Mouse (Mus musculus): ENCODE results near the gene Kmt5a. TPM values are rescaled to one million over a fixed set of nuclear protein-coding genes. Genes with fewer than 3 reads are reported as not detected.

The Kmt5a gene
- polyA plus RNA-seq, 1 experiment from 2014 or later: 18.0 TPM

DNA sequence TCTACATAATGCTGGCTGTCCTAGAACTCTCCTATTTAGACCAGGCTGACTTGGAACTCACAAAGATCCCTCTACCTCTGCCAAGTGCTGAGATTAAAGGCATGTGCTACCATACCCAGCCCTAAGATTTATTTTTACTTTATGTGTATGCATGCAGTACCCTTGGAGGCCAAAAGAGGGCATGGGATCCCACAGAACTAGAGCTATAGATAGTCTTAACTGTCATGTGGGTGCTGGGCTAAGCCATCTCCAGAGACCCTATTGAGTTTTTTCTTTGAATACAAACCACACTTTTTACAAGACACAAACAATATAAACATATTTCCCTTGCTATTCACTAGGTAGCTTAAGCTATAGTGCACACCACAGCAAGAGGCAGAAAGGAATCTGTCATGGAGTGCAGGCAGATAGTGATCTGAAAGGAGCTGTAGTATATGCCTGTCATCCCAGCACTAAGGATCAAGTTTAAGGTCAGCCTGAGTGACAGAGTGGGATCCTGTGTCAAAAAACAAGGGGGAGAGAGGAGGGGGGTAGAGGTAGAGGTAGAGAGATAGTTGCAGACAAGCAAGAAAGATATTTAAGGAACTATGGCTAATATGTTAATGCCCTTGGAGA lies 7.2 kb upstream of the Kmt5a start:
- ATAC-seq: peak; percentile 78
- H3K36me3 ChIP-seq (ENCODE audit: insufficient read depth, low read length): no peaks in the 10 kb centered on the region
- no peaks in the 10 kb centered on the region for H3K4me1 ChIP-seq (ENCODE audit: insufficient read depth, low read depth, low read length)
- H3K4me3 ChIP-seq (ENCODE audit: low read depth, low read length): no peak overlapping the region
- no peaks in the 10 kb centered on the region for H3K27me3 ChIP-seq (replicated peaks; ENCODE audit: insufficient read depth, low read length)
- H3K4me2 ChIP-seq (replicated peaks; ENCODE audit: low read depth, low read length): no peak overlapping the region
- H3K9me3 ChIP-seq (ENCODE audit: low read length): no peaks in the 10 kb centered on the region
- no peak overlapping the region for H3K9ac ChIP-seq (replicated peaks; ENCODE audit: low read depth)
- no peak for TF ChIP-seq EP300 (IDR thresholded peaks at IDR 0.05)
- peak; percentile 90 for TF ChIP-seq CTCF (IDR thresholded peaks at IDR 0.05)
- no peak overlapping the region for H3K27ac ChIP-seq (ENCODE audit: low read length)
- peak; percentile 69 for DNase-seq (ENCODE audit: low spot score)

- Histone ChIP-seq H3K4me2 (replicated peaks; ENCODE audit: low read depth, low read length) (no peak overlapping the region), H3K4me3 (ENCODE audit: low read depth, low read length) (no peak overlapping the region), H3K27ac (ENCODE audit: low read length) (no peak overlapping the region), H3K9ac (replicated peaks; ENCODE audit: low read depth) (no peak overlapping the region), H3K27me3 (replicated peaks; ENCODE audit: insufficient read depth, low read length) (no peaks in the 10 kb centered on the region), H3K4me1 (ENCODE audit: insufficient read depth, low read depth, low read length) (no peaks in the 10 kb centered on the region), H3K9me3 (ENCODE audit: low read length) (no peaks in the 10 kb centered on the region), H3K36me3 (ENCODE audit: insufficient read depth, low read length) (no peaks in the 10 kb centered on the region)
- DNase-seq (ENCODE audit: low spot score) (no peak), ATAC-seq (no peak)
- TF ChIP-seq EP300 (IDR thresholded peaks at IDR 0.05) (no peak), CTCF (IDR thresholded peaks at IDR 0.05) (no peak)
- 53% methylated on average over 2 of the region's 2 CpGs for WGBS
Observed at GRCm38 (mm10) chr5:124433048-124433447, 6.7 kb upstream of the Kmt5a start.

- Histone ChIP-seq H3K4me2 (replicated peaks; ENCODE audit: low read depth, low read length) (no peak overlapping the region), H3K27me3 (replicated peaks; ENCODE audit: insufficient read depth, low read length) (no peaks in the 10 kb centered on the region), H3K4me3 (ENCODE audit: low read depth, low read length) (no peak overlapping the region), H3K27ac (ENCODE audit: low read length) (peak overlapping the region; percentile 78), H3K9ac (replicated peaks; ENCODE audit: low read depth) (no peak overlapping the region), H3K4me1 (ENCODE audit: insufficient read depth, low read depth, low read length) (no peaks in the 10 kb centered on the region; the same call in 1 of the 2 replicates), H3K9me3 (ENCODE audit: low read length) (no peaks in the 10 kb centered on the region), H3K36me3 (ENCODE audit: insufficient read depth, low read length) (no peaks in the 10 kb centered on the region)
- WGBS: 69% methylated on average over 5 of the region's 5 CpGs
- no peak; the same call in 1 of the 2 replicates for TF ChIP-seq EP300 (IDR thresholded peaks at IDR 0.05)
- TF ChIP-seq CTCF (IDR thresholded peaks at IDR 0.05): peak; percentile 67
- ATAC-seq (peak; percentile 27), DNase-seq (ENCODE audit: low spot score) (peak; percentile 88)
Observed at GRCm38 (mm10) chr5:124438229-124438628, 1.5 kb upstream of the Kmt5a start.

DNA sequence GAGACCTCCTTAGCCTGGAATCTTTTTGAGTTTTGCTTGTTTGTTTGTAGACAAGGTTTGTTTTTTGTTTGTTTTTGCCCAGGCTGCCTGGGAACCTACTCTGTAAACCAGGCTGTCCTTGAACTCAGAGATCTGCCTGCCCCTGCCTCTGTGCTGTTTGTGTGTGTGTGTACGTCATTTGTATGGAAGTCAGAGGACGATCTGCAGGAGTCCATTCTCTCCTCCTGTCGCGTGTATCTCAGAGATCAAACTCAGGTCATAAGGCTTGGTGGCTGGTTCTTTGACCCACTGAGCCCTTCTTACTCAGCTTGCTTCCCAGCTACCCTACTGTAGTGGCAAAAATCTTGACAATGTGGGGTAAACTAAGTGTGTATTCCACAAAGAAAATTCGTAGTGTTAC lies 984 bp upstream of the Kmt5a start:
- Histone ChIP-seq H3K9ac (replicated peaks; ENCODE audit: low read depth) (no peak overlapping the region), H3K27me3 (replicated peaks; ENCODE audit: insufficient read depth, low read length) (no peaks in the 10 kb centered on the region), H3K27ac (ENCODE audit: low read length) (peak overlapping the region; percentile 78), H3K9me3 (ENCODE audit: low read length) (no peaks in the 10 kb centered on the region), H3K4me1 (ENCODE audit: insufficient read depth, low read depth, low read length) (no peaks in the 10 kb centered on the region; the same call in 1 of the 2 replicates), H3K4me2 (replicated peaks; ENCODE audit: low read depth, low read length) (peak overlapping the region; percentile 93; the same call in 1 of the 2 replicates), H3K36me3 (ENCODE audit: insufficient read depth, low read length) (no peaks in the 10 kb centered on the region), H3K4me3 (ENCODE audit: low read depth, low read length) (no peak overlapping the region)
- no peak for ATAC-seq
- DNase-seq (ENCODE audit: low spot score): no peak
- WGBS: 60% methylated on average over 5 of the region's 5 CpGs
- TF ChIP-seq CTCF (IDR thresholded peaks at IDR 0.05) (no peak), EP300 (IDR thresholded peaks at IDR 0.05) (no peak)

DNA sequence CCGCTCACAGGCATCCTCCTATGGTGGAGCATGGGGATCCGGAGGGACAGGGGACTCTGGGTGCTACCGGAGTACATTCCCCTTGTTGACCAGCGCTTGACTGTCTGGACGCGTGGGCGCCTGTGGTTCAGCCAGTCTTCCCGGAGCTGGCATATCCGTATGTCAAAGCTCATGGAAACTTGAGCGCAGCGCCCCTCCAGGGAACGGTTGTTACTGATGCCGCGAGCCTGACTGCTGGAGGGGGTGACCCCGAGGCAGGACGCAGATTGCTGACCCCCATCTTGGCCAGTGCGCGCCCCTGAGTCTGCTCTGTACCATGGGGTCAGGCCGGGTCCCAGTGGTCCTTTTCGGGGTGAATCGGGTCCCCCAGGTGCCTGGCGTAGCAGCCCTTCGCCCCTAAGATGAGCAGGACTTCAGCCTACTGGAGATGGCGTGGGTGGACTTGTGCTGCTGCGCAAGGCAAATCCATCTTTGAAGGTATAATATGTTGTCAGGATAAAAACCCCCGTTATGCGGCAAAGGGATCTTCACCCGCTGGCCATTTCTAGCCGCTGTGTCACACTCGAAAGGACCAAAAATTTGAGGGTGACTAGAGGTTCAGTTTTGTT lies 468 bp downstream of the Kmt5a start:
- Histone ChIP-seq H3K4me1 (ENCODE audit: insufficient read depth, low read depth, low read length) (peaks cover 2% of the 10 kb centered on the region; the same call in 1 of the 2 replicates), H3K4me2 (replicated peaks; ENCODE audit: low read depth, low read length) (peak overlapping the region; percentile 93), H3K4me3 (ENCODE audit: low read depth, low read length) (peak overlapping the region; percentile 68), H3K27me3 (replicated peaks; ENCODE audit: insufficient read depth, low read length) (no peaks in the 10 kb centered on the region), H3K27ac (ENCODE audit: low read length) (peak overlapping the region; percentile 83), H3K9ac (replicated peaks; ENCODE audit: low read depth) (peak overlapping the region; percentile 44), H3K9me3 (ENCODE audit: low read length) (no peaks in the 10 kb centered on the region), H3K36me3 (ENCODE audit: insufficient read depth, low read length) (no peaks in the 10 kb centered on the region)
- ATAC-seq: peak; percentile 53
- under 1% methylated on average over 30 of the region's 30 CpGs for WGBS
- TF ChIP-seq EP300 (IDR thresholded peaks at IDR 0.05): no peak
- peak; percentile 70 for TF ChIP-seq CTCF (IDR thresholded peaks at IDR 0.05)
- peak; percentile 76 for DNase-seq (ENCODE audit: low spot score)

- no peak overlapping the region for H3K9ac ChIP-seq (replicated peaks; ENCODE audit: low read depth)
Observed at GRCm38 (mm10) chr5:124442628-124443027, 2.9 kb downstream of the Kmt5a start.

More at GRCm38 (mm10) chr5:124442628-124443027, 2.9 kb downstream of the Kmt5a start:
- H3K27me3 ChIP-seq (replicated peaks; ENCODE audit: insufficient read depth, low read length): no peaks in the 10 kb centered on the region
- ATAC-seq: no peak
- TF ChIP-seq EP300 (IDR thresholded peaks at IDR 0.05): no peak
- TF ChIP-seq CTCF (IDR thresholded peaks at IDR 0.05): no peak
- WGBS: 64% methylated on average over 2 of the region's 2 CpGs
- DNase-seq (ENCODE audit: low spot score): peak; percentile 40
- no peak overlapping the region for H3K4me2 ChIP-seq (replicated peaks; ENCODE audit: low read depth, low read length)
- H3K4me3 ChIP-seq (ENCODE audit: low read depth, low read length): no peak overlapping the region
- peaks cover 7% of the 10 kb centered on the region; the same call in 1 of the 2 replicates for H3K4me1 ChIP-seq (ENCODE audit: insufficient read depth, low read depth, low read length)
- no peak overlapping the region for H3K27ac ChIP-seq (ENCODE audit: low read length)
- H3K9me3 ChIP-seq (ENCODE audit: low read length): no peaks in the 10 kb centered on the region
- H3K36me3 ChIP-seq (ENCODE audit: insufficient read depth, low read length): no peaks in the 10 kb centered on the region

Data from lung, postnatal 0 days (tissue).